Mouse (Mus musculus) lung, adult 10 weeks (tissue): ENCODE data around the gene Zmynd15. TPM values are rescaled to one million over a fixed set of nuclear protein-coding genes. Genes with fewer than 3 reads are reported as not detected.

ENCODE experiments used
- polyA plus RNA-seq: library from polyadenylated mRNA; stranded (reverse); fragments of 350-450 nt; fragmentation: Illumina TruSeq; extraction: RNeasy Lipid Tissue Mini Kit (QIAGEN cat#74804); gene quantifications from one replicate; pipeline ENCODE4 v1.2.3, GENCODE M21; 2014; ENCODE audit warnings: low read depth, low replicate concordance; ENCODE audit not compliant: insufficient read depth

The Zmynd15 gene
- polyA plus RNA-seq, result 3.2 TPM

GRCm38 (mm10) chr11:70458688-70459600, at the start of gene Zmynd15:
TSS of gene Zmynd15 (plus strand) at chr11:70459433.

GRCm38 (mm10) chr11:70409594-70410296, 49.5 kb upstream of the Zmynd15 start, which contains the start of gene Pelp1:
TSS of gene Pelp1 (minus strand) at chr11:70410031.

GRCm38 (mm10) chr11:70432048-70432894, 27.0 kb upstream of the Zmynd15 start, which contains the start of gene Arrb2:
TSS of gene Arrb2 (plus strand) at chr11:70432635.

GRCm38 (mm10) chr11:70451797-70452498, 7.3 kb upstream of the Zmynd15 start, which contains the start of gene Med11:
TSS of gene Med11 (plus strand) at chr11:70451919.

GRCm38 (mm10) chr11:70459601-70460101, 418 bp downstream of the Zmynd15 start, which contains the start of gene Cxcl16:
TSS of gene Cxcl16 (minus strand) at chr11:70459984.

GRCm38 (mm10) chr11:70504970-70505369, 45.7 kb downstream of the Zmynd15 start, which contains the start of gene Tm4sf5:
TSS of gene Tm4sf5 (plus strand) at chr11:70505244.

GRCm38 (mm10) chr11:70514288-70514687, 55.1 kb downstream of the Zmynd15 start, which contains the start of gene Vmo1:
TSS of gene Vmo1 (minus strand) at chr11:70514616.

Other genes starting within 250 kb of the Zmynd15 start
- gene Slc16a11, start 246.7 kb upstream of the Zmynd15 start, polyA plus RNA-seq, result 54.5 TPM
- gene Slc16a13, start 238.4 kb upstream of the Zmynd15 start, polyA plus RNA-seq, result 4.1 TPM
- 15.8 TPM for gene Bcl6b, start 229.6 kb upstream of the Zmynd15 start, polyA plus RNA-seq
- 69.1 TPM for gene 0610010K14Rik, start 221.5 kb upstream of the Zmynd15 start, polyA plus RNA-seq
- gene Gm21988, start 219.6 kb upstream of the Zmynd15 start, polyA plus RNA-seq, result 8.1 TPM
- gene Rnasek, start 219.6 kb upstream of the Zmynd15 start, polyA plus RNA-seq, result 203 TPM
- gene Alox12, start 204.1 kb upstream of the Zmynd15 start, polyA plus RNA-seq, result 2.8 TPM
- gene Alox12e, start 136.8 kb upstream of the Zmynd15 start, polyA plus RNA-seq, result not detected
- 3.7 TPM for gene Alox15, start 107.4 kb upstream of the Zmynd15 start, polyA plus RNA-seq
- gene Pelp1, start 49.4 kb upstream of the Zmynd15 start, polyA plus RNA-seq, result 9.8 TPM
- gene Arrb2, start 26.8 kb upstream of the Zmynd15 start, polyA plus RNA-seq, result 37.6 TPM
- 52.9 TPM for gene Med11, start 7.5 kb upstream of the Zmynd15 start, polyA plus RNA-seq
- gene Cxcl16, start 551 bp downstream of the Zmynd15 start, polyA plus RNA-seq, result 59.8 TPM
- 0.25 TPM for gene Tm4sf5, start 45.8 kb downstream of the Zmynd15 start, polyA plus RNA-seq
- 0.55 TPM for gene Vmo1, start 55.2 kb downstream of the Zmynd15 start, polyA plus RNA-seq
- gene Gltpd2, start 59.8 kb downstream of the Zmynd15 start, polyA plus RNA-seq, result not detected
- gene Psmb6, start 65.9 kb downstream of the Zmynd15 start, polyA plus RNA-seq, result 296 TPM
- gene Gm40193, start 73.5 kb downstream of the Zmynd15 start, polyA plus RNA-seq, result not detected
- 9.6 TPM for gene Pld2, start 80.6 kb downstream of the Zmynd15 start, polyA plus RNA-seq
- 24.0 TPM for gene Mink1, start 103.4 kb downstream of the Zmynd15 start, polyA plus RNA-seq
- not detected for gene 4930544D05Rik, start 156.4 kb downstream of the Zmynd15 start, polyA plus RNA-seq
- gene Chrne, start 159.8 kb downstream of the Zmynd15 start, polyA plus RNA-seq, result 0.14 TPM
- gene Gp1ba, start 179.7 kb downstream of the Zmynd15 start, polyA plus RNA-seq, result 0.30 TPM
- 71.5 TPM for gene Rnf167, start 187.8 kb downstream of the Zmynd15 start, polyA plus RNA-seq
- 77.2 TPM for gene Slc25a11, start 188.0 kb downstream of the Zmynd15 start, polyA plus RNA-seq
- 578 TPM for gene Pfn1, start 195.2 kb downstream of the Zmynd15 start, polyA plus RNA-seq
- gene Eno3, start 197.8 kb downstream of the Zmynd15 start, polyA plus RNA-seq, result 26.5 TPM
- gene Spag7, start 210.0 kb downstream of the Zmynd15 start, polyA plus RNA-seq, result 78.5 TPM
- 9.8 TPM for gene Camta2, start 228.7 kb downstream of the Zmynd15 start, polyA plus RNA-seq
- gene Inca1, start 240.7 kb downstream of the Zmynd15 start, polyA plus RNA-seq, result 2.0 TPM
- 56.7 TPM for gene Kif1c, start 241.1 kb downstream of the Zmynd15 start, polyA plus RNA-seq